Mouse (Mus musculus) liver, embryonic 14.5 days (tissue): ENCODE measurements around the gene Clybl.

ENCODE experiments used
- CTCF ChIP-seq: IDR thresholded peaks from 2 replicates; pipeline ENCODE4 v1.5.1; 2016; ENCODE audit warnings: antibody characterized with exemption, low read depth, control low read depth
- EP300 ChIP-seq: IDR thresholded peaks from 2 replicates; pipeline ENCODE4 v1.6.1; 2016; ENCODE audit warnings: antibody characterized with exemption, low read depth

GRCm38 (mm10) chr14:122256261-122256634, 74.7 kb downstream of the Clybl start:
- TF ChIP-seq CTCF (no peak), EP300 (no peak)
